Mouse (Mus musculus): ENCODE measurements around the gene Rpn2.

The Rpn2 gene

DNA sequence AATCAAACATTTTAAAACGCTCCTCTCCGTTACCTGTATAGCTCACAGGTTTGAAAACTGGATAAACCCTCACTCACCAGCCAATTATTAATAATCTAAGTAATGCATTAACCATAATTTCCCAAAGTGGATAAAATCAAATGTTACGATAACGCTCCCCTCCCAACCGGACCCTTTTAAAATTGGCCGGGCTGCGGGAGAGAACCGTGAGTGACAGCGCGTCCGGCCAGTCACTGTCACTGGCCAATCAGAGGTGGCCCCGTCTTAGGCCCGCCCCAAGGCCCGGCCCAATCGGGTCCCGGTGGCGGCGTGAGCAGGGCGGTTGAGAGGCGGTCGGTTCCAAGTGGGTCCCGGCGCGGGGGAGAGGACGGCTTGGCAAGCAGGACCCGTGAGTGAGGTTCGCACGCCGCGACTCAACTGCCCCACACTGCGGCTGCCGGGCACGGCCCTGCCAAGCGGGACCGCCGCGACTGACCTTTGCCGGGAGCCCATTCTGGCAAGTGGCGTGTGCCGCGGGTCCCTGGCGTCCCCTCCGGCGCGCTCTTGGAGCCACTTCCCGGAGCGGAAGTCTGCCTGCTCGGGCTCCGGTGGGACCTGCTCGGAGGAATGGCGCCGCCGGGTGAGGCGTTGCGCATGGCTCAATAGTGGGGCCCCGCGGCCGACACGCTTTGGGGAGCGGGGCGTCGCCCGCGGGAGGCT is at the start of gene Rpn2:
Gene Rpn2, plus strand, starts transcription at position 301 of the 699 bp plus-strand sequence.
- peak; percentile 98 for DNase-seq (ENCODE audit: low spot score)

DNA sequence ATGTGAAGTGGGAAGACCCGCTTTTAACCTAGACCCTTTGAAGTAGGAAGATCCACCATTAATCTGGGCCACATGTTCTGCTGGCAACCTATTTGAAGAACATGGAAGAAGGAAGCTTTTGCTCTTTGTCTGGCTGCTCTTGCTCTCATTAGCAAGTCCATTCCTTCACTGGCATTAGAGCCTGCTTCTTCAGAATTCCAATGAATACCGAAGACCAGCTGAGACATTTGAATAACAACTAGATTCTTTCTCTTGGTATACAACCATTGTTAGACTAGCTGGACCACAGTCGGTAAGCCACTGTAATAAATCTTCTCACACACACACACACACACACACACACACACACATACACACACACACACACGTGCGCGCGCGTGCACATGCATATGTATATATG is 42.9 kb upstream of the Rpn2 start:
- no peak for DNase-seq (ENCODE audit: low spot score)

DNA sequence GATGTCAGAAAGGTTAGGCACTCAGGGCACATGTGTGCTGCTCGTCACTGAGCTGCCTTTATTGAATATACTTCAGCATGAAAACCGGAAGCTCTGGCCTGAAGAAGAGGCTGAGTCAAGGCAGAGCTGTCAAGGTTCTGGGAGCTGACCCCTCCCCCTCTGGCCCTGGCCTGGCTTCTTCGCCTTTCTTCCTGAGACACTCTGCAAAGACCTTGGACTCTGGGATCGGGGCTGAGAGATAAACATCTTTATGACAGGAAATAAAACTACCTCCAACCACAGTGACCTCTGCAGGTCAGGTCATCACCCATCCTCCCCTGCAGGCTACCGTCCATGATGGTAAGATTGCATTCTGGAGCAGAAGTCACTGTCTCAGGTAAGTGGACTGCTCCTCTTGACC is 33.8 kb upstream of the Rpn2 start:
- DNase-seq (ENCODE audit: low spot score) = no peak

DNA sequence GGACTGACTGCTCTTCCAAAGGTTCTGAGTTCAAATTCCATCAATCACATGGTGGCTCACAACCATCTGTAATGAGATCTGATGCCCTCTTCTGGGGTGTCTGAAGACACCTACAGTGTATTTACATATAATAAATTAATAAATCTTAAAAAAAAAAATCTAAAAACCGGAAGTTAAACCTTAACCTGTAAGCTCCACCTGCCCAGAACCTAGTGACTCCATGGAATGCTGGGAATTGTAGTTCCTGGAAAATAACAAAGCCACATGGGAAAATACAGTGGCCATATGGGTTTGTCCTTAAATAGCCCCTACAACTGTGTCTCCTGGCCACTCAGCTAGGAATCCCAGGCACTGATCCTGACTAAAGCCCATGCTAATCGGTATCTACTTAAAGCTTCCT is 33.2 kb upstream of the Rpn2 start:
- DNase-seq (ENCODE audit: low spot score) = no peak

DNA sequence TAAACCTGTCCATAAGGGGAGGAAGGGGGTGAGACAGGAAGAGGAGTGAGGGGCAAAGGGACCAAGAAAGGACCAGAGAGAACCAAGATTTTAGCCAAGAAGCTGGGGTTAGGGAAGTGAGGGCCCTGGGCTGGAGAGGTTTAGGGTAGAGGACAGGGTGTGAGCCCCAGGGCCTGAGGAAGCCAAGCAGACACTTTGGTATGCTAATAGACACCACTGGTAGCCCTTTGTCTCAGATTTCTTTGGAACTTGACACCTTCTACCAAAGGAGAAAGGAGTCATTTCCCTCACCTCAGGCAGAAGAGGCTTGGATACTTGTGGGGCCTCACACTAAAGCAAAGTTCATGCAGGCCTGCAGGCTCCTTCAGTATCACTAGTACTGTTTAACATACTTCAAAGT is 30.7 kb upstream of the Rpn2 start:
- DNase-seq (ENCODE audit: low spot score) = no peak

DNA sequence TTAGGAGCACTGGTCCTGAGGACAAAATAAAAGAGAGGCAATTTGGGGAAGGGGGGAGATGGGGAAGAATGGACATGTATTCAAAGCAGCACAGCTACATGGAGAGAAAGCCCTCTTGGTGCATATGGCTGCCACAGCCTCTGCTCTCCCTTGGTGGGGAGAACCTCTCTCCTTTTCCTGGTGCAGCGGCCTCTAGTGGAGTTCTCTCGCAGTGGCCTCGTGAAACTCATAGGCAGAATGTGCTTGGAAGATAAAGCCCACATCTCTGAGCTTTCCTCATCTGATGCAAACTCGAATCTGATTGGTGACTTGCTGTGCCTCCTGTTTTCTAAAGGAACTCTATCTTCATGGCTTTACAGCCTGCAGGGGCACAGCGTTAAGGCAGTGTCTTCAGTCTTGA is 19.1 kb upstream of the Rpn2 start:
- DNase-seq (ENCODE audit: low spot score) = peak; percentile 57

DNA sequence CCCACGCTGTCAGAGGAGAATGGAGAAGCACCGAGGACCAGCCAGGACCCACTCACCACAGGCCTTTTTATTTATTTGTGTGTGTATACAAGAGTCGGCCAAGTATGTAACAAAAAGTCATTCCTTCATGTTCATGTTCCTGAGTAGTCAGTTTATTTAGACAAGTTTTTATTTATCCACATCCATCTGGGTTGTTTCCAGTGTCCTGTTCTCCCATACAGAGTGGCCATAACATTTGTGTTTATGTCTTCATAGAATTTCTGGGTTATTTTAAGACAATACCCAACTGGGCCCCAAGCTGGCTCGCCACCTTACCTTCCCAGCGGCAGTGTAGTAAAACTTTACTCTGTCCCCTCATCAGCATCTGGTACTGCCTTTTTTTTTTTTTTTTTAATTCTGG is 16.9 kb upstream of the Rpn2 start:
- no peak for DNase-seq (ENCODE audit: low spot score)

DNA sequence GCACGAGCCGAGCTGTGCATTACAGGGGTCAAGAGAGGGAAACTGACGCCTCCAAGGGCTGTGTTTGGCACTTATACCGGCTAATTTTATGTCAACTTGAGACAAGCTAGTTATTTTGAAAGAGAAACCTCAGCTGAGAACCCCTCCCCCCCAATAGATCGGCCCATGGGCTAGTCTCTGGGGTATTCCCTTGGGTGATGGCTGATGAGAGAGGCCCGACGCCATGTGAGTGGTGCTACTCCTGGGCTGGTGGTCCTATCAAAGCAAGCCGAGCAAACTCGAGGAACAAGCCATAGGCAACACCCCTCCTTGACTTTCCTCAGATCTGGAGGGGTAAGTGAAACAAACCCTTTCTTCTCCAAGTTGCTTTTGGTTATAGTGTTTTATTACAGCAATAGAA is 16.3 kb upstream of the Rpn2 start:
- DNase-seq (ENCODE audit: low spot score) = no peak

DNA sequence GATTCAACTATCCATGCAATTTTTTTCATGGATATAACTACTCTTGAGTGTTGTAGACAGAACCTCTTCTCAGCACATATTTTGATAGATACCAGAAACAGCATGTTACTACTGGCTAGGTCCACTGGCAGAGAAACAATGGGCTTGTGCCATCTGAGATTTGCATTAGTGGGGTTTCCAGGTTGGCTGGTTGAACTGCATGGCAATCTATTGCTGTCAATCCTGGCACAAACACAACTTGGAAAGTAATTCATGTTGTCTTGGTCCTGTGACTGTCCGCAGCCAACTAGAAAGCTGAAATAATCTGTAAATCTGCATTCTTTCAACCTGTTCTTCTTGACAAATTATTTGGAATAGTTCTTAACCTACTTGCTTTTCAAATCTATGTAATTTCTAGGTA is 15.7 kb upstream of the Rpn2 start:
- no peak for DNase-seq (ENCODE audit: low spot score)

DNA sequence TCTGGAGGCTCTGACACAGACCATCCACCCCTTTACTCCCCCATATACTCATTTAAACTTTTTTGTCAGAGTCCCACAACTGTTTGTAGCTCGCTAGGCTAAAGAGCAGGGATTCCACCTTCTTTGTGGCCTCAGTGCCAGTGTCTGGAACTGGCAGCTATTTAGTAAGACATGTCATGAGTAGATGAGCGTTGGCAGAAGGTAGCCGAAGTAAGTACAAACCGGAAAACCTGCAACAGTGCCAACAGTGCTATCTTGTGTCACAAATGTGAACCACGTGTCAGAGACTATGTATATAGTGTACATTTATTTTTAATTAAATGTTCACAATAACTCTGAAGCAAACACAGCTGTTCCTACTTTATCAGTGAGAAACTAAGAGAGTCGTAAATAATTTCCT is 15.0 kb upstream of the Rpn2 start:
- DNase-seq (ENCODE audit: low spot score) = no peak

DNA sequence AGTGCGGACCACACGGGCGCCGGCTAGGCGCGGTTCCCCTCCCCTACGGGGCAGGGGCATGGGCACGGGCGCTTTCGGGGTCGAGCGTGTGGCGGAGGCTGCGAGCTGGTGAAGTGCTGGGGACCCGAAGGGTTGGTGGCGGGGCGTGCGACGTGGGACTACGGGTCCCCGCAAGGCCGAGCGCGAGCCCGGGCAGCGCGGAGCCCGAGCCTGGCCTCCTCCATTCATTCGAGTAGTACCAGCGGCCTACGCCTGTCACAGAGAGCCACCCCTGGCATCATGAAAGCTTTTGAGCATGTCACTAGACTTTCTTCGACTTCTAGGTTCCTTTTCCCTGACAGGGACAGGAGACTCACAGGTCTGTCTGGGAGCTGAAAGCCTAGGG is 591 bp downstream of the Rpn2 start, which contains the start of gene Mroh8:
Gene Mroh8, minus strand, starts transcription at position 134 of the 385 bp plus-strand sequence.
- DNase-seq (ENCODE audit: low spot score) = no peak

DNA sequence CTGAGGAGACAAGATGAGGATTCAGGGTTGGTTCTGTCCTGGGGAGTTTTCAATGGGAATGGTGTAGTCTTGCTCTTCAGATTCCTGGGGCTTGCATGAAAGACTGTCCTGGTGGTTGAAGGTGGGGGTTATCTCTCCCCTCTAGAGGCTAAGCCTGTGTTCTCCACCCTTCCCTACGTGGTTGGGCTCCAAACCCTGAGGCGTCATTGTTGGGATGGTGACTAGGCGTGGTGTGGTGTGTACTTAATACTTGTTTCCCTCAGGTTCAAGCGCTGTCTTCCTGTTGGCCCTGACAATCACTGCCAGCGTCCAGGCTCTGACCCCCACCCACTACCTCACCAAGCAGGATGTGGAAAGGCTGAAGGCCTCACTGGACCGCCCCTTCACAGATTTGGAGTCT is 4.5 kb downstream of the Rpn2 start:
- no peak for DNase-seq (ENCODE audit: low spot score)

DNA sequence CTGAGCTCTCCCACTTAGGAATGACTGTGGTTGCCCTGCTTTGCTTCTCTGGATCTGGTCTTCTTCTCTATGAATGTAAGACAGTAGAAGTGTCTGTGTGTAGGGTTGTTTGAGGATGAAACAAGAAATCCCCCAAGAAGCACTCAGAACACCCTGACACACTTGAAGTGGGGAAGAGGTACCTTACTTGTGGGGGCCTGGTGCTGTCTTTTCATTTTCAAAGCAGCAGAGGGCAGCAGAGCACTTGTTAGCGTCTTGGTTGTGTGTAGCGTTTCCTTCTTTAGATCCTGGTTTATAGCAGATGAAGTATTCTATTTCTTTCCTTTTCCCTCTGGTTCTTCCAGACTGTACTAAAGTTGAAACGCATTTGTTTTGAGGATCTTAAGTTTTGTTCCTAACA is 8.7 kb downstream of the Rpn2 start:
- DNase-seq (ENCODE audit: low spot score) = peak; percentile 57

DNA sequence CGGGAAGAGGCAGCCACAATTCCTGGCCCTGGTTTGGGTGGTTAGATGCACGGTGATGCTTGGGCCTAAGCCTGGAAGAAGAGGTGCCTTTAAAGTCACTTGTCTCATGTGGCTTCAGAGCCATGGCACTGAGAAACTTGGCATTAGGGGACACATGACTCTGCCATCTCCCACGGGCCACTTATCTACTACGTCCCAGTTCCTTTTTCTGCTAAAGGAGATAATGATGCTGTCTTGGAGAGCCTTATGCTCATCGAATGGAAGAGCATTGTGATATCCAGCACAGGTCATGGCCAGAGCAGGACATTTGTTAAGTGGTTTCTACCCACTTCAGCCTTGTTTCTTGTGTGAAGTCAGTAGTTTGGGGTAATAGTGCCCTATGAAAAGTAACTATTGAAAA is 10.2 kb downstream of the Rpn2 start:
- DNase-seq (ENCODE audit: low spot score) = no peak

DNA sequence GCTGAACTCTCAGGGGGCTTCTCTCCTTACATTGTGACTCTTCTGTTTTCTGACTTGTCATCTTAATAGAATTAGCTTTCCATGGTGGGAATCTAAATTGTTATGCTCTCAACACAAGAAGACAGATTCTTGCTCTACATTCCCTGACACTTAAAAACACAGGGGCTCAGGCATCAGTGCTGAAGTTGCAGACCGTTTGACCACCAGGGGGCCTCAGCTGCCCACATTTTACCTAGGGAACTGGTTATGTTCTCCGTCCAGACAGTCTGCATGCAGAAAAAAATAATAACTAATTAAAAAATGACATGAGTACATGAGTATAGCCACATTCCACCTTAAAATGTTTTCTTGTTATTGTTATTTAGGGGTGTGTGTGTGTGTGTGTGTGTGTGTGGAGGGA is 13.3 kb downstream of the Rpn2 start:
- DNase-seq (ENCODE audit: low spot score) = peak; percentile 74

DNA sequence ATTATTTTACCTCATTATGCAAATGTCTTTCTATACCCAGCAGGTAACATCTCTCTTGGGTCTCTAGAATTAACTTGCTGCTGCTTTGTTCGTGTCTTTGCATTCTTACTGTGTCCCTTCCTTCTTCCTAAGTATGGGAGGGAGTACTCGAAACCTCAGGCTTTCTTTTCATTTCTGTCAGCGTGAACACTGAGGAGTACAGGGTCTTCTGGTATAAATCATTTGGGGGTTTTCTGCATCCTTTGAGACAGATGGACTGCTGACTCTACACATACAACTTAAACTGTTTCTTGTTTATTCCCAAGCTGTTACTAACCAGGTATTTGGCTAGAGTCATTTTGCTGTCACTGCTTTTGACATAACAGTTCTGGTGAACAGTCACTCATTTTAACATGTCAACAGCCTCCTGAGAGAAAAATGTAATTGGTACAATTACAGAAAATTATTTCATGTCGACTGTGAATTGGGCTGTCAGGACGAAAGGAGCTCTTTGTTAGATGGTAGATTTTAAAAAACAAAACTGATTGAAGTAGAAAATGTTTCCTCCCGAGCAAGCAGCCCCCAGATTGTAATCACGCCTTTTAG is 17.4 kb downstream of the Rpn2 start:
- DNase-seq (ENCODE audit: low spot score) = no peak

DNA sequence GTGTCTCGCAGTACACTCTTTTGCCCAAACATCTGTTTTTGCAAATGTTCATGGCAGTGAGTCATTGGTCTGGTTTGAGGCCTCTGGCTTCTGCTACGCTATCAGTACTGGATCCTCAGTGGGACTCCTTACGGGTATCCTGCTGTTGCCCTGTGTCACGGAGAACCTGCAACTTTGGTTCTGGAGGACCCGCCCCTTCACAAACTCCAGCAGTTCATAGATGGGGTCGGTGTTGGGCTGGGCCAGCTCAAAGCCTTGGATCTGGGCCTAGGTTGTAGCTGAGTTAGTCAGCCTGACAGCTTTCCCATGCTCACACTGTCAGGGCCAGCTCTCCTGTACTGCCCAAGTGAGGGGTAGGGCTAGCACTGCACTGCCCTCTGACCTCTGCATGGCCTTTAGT is 21.2 kb downstream of the Rpn2 start:
- no peak for DNase-seq (ENCODE audit: low spot score)

DNA sequence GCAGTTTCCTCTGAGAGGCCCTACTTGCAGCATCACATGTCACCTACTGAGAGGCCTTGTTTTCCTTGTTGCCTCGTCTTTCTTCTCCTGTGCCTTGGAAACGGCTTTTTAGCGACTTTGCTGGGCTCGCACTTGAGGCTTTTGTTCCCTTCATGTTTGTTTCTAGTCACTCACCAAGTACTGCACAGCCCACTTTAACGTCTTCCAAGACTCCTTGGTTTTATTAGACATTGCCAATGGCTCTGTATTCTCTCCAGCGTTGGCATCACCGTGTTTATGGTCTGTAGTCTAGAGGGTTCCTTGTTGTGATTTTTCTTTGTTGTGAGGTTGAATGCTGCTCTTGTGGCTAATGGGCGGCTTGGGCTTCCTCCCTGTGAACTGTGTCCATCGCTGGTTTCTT is 24.3 kb downstream of the Rpn2 start:
- DNase-seq (ENCODE audit: low spot score) = no peak

DNA sequence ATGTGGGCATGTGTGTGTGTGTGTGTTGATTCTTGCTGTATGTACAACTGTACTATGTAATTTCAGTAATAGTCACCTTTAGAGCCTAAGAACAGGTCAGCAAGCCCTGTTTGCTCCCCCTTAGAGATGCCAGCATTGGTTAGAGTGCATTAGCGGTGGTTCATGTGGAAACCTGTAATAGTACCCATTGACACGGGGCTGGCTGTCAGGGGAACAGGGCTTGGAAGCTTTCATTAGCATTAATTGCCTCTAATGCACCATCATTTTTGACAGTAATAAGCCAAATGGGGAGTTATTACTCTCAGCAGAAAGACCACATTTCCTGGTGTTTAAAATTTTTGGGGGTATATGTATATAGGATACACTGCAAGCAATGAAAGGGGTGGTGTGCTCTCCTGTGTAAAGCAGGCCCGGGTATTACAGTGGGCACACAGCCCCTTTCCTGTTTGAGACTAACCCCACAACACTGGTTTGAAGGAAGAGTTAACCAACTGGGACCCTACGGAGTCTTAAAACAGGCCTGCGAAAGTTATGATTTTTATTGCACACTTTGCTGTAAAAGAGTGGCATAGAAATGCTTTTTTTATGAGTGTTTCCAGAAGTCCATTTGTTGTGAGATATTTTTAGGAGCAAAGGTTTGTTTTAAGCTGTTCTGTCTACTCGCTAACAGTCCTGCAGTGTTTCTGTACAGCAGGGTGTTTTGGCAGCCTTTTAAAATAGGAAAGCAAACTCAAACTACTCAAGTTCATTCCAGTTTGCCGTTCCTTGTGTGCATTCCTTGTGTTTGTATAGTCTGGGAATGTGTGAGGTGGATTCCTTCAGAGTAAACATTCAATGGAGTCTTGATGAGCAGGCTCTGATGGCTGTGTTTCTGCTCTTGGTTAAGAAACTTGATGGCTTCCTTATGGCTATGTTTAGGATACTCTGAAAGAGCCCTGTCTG is 27.5 kb downstream of the Rpn2 start:
- peak; percentile 47 for DNase-seq (ENCODE audit: low spot score)

DNA sequence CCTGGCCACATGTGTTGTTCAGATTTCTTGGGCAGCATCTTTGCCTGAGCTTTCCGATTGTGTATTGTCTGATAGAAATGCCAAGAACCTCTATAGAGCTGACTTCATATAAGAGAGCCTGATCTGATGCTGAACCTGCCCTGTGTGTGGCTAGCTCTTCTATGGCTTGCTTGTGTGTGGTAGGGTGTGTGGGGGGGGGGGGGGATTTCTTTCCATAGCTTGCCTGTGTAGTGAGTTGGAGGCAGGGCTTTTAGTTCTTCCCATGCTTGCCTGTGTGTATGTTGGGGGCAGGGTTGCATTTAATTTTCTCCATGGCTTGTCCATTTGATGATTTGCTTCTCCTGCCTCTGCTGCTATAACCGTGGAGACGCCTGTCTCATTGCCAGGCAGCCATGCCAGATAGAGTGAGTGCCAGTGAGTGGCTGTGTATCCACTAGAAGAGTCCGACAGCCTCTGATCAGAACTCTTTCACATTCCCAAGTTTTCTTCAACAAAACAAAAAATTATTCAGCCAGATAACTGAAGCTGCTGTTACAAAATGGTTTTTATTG is 29.0 kb downstream of the Rpn2 start:
- peak; percentile 46 for DNase-seq (ENCODE audit: low spot score)

DNA sequence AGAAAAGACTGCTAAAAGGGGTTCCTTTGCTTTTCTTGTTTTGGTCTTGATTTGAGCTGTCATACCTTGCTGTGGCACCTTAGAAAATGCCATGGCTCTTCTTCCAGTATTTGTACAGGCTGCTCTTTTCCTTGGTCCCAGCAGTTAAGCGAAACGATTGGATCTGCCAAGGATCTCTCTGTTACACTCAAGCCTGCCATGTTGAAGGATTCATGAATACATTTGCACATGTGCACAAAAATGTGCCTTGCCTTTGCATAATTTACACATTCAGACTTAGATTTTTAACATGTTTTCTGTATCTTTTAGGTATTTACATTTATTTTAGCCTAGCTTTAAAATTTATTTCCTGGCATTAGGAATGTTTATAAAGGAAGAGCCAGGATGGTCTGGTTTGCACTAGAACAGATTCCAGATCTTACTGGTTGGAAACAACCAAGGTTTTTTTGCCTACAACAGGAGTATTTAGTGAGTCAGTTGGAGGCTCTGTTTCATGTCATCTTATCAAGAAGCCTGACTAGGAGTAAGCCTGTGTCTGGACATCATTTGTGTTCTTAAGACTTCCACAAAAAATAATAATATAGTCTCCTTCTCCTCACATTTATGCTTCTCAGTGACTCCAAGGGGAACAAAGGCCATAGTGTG is 29.6 kb downstream of the Rpn2 start:
- DNase-seq (ENCODE audit: low spot score) = no peak

DNA sequence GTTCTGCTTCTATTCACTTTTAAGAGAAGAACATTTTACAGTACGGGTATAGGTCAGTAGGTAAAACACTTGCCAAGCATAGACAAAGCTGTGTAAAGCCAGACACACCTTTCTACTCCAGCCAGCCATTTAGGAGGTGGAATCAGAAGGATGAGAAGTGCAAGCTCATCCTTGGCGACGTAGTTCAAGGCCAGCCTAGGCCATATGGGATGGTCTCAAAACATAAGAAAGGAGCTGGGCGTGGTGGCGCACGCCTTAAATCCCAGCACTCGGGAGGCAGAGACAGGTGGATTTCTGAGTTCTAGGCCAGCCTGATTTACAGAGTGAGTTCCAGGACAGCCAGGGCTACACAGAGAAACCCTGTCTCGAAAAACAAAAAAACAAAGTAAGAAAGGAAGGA is 30.8 kb downstream of the Rpn2 start:
- DNase-seq (ENCODE audit: low spot score) = no peak
